Mouse (Mus musculus): ENCODE data around the gene Mfng. TPM values are rescaled to one million over a fixed set of nuclear protein-coding genes. Genes with fewer than 3 reads are reported as not detected.

The Mfng gene
- polyA plus RNA-seq, 1 experiment, result 15.7 TPM

DNA sequence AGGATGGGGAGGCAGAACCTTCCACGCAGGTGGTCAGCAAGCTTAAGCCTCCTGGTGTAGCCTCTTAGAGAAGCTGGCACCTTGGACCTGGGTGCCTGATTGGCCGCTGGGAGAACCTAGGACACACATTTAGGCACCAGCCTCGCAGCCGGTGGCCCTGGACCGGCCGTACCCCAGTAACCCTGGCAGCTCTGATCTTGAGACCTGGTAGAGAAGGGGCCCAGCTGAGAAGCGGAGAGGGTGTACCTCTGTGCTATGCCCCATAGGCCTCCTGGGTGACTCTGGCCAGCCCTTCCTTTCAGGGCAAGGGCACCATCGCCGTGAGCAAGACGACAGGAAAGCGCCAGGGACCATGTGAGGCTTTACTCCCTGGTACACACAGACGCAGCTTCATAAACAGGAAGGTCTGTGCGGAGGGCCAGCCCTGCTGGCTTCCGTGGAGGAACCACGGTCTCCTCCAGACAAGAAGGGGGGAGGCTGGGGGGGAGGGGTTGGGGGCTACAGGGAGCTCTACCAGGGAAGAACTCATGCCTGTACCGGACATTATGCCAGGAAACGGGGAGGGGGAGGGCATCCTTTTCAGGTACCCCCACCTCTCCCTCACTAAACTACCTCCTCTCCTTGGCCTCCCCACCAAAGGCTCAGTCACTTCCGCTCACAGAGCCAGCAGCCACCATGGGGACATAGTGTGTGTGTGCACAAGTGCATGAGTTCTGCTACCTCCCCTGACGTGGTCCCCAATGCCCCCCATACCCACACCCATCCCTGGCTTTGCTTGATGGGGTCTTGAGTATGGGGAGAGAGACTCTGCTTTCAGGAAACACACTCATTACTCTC lies 1.5 kb downstream of the Mfng start:
- TF ChIP-seq POLR2A (IDR thresholded peaks at IDR 0.05; ENCODE audit: low read depth, low read length) (no peak), CTCF (conservative IDR thresholded peaks at IDR 0.05; ENCODE audit: insufficient read depth, insufficient read length, low read depth, low read length) (no peak)
- Histone ChIP-seq H3K27ac (ENCODE audit: insufficient read depth, low read depth, low read length) (peak overlapping the region; percentile 86), H3K27me3 (replicated peaks; ENCODE audit: control insufficient read depth, insufficient read depth, low read length) (no peaks in the 10 kb centered on the region), H3K36me3 (ENCODE audit: control insufficient read depth, insufficient read depth, low read length) (peaks cover 1% of the 10 kb centered on the region; the same call in 1 of the 2 replicates), H3K4me1 (ENCODE audit: control insufficient read depth, insufficient read depth, low read length) (no peaks in the 10 kb centered on the region), H3K4me3 (ENCODE audit: insufficient read depth, low read depth, low read length) (peak overlapping the region; percentile 29)
- WGBS, result 59% methylated on average over 19 of the region's 19 CpGs
- peak; percentile 76 for DNase-seq

DNA sequence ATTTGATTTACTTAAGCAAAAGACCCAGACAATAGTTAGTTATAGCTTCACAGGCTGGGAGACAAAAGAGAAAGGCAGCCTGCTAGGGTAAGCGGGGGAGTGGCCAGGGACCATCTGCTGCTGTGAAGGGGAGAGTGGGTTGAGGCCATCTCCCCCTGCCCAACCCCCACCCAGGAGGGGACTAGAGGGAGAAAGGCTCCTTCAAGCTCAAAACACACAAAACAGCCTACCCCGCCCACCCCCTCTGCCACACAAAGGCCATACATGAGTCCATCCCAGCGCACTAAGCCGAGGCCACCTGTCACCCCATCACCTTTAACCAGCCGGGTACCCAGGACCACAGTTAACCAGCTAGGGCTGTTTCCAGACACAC lies 2.3 kb downstream of the Mfng start:
- no peak for TF ChIP-seq POLR2A (IDR thresholded peaks at IDR 0.05; ENCODE audit: low read depth, low read length)
- TF ChIP-seq CTCF (conservative IDR thresholded peaks at IDR 0.05; ENCODE audit: insufficient read depth, insufficient read length, low read depth, low read length), result no peak
- no peaks in the 10 kb centered on the region for H3K27me3 ChIP-seq (replicated peaks; ENCODE audit: control insufficient read depth, insufficient read depth, low read length)
- H3K4me3 ChIP-seq (ENCODE audit: insufficient read depth, low read depth, low read length), result peak overlapping the region; percentile 29
- 49% methylated on average over 5 of the region's 5 CpGs for WGBS
- no peaks in the 10 kb centered on the region for H3K4me1 ChIP-seq (ENCODE audit: control insufficient read depth, insufficient read depth, low read length)
- H3K36me3 ChIP-seq (ENCODE audit: control insufficient read depth, insufficient read depth, low read length), result no peaks in the 10 kb centered on the region
- DNase-seq, result no peak
- H3K27ac ChIP-seq (ENCODE audit: insufficient read depth, low read depth, low read length), result peak overlapping the region; percentile 74

DNA sequence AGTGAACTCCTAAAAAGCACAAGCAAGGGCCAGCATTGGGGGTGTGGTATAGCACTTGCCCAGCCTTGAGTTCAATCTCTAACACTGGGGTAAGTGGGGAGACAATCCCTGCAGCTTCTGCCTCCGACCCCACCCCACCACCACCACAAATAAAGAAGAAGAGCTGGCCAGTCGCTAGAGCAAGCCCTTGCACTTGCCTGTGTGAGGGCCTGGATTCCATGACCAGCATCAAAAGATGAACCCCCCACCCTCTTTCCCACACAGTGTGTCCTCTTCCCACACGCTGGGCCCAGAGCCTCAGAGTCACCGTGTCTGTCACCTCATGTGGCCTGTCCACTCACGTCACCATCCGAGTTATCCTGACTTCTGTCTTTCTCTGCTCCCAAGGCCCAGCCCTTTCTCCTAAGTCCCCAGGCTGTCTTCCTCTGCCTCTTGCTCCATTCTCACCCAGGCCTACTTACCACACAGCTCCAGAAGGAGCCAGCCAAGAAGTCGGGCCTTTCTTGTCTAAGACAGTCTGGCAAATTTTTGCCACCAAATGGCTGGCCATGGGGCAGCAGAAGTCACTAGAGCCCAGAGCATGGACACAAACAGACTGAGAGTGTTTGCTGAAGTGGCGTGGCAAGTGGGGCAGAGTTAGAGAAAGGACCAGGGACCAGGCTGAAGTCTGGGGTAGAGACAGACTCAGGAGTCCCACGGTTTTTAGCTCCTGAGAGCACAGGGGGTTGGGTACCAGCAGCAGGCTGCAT lies 2.9 kb downstream of the Mfng start:
- no peak for DNase-seq
- no peak overlapping the region for H3K27ac ChIP-seq (ENCODE audit: insufficient read depth, low read depth, low read length)
- H3K27me3 ChIP-seq (replicated peaks; ENCODE audit: control insufficient read depth, insufficient read depth, low read length), result no peaks in the 10 kb centered on the region
- 51% methylated on average over 9 of the region's 9 CpGs for WGBS
- no peak overlapping the region for H3K4me3 ChIP-seq (ENCODE audit: insufficient read depth, low read depth, low read length)
- no peaks in the 10 kb centered on the region for H3K36me3 ChIP-seq (ENCODE audit: control insufficient read depth, insufficient read depth, low read length)
- H3K4me1 ChIP-seq (ENCODE audit: control insufficient read depth, insufficient read depth, low read length), result no peaks in the 10 kb centered on the region
- TF ChIP-seq POLR2A (IDR thresholded peaks at IDR 0.05; ENCODE audit: low read depth, low read length) (no peak), CTCF (conservative IDR thresholded peaks at IDR 0.05; ENCODE audit: insufficient read depth, insufficient read length, low read depth, low read length) (no peak)

GRCm38 (mm10) chr15:78769064-78769463 lies 4.2 kb downstream of the Mfng start:
- no peak for TF ChIP-seq CTCF (conservative IDR thresholded peaks at IDR 0.05; ENCODE audit: insufficient read depth, insufficient read length, low read depth, low read length)
- no peak for TF ChIP-seq POLR2A (IDR thresholded peaks at IDR 0.05; ENCODE audit: low read depth, low read length)
- Histone ChIP-seq H3K4me1 (ENCODE audit: control insufficient read depth, insufficient read depth, low read length) (no peaks in the 10 kb centered on the region), H3K4me3 (ENCODE audit: insufficient read depth, low read depth, low read length) (no peak overlapping the region), H3K27me3 (replicated peaks; ENCODE audit: control insufficient read depth, insufficient read depth, low read length) (no peaks in the 10 kb centered on the region), H3K36me3 (ENCODE audit: control insufficient read depth, insufficient read depth, low read length) (no peaks in the 10 kb centered on the region), H3K27ac (ENCODE audit: insufficient read depth, low read depth, low read length) (no peak overlapping the region)
- 93% methylated on average over 4 of the region's 4 CpGs for WGBS
- DNase-seq, result no peak

DNA sequence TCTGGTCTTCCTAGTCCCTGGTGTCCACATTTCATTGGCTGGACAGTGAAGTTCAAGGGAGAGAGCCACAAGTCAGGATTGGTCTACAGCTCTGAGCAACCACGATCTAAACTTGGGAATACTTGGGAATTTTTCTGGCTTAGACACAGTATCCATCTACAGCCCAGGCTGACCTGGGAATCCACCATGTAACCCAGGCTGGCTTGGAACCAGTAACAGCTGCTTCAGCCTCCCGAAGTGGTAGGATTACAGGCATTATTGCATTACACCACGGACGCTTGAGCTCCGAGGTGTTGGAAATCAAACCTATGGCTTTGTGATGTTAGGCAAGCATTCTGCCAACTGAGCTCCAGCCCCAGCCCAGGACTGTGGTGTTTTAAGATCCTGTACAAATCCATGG lies 9.6 kb downstream of the Mfng start:
- no peak overlapping the region for H3K27ac ChIP-seq (ENCODE audit: insufficient read depth, low read depth, low read length)
- TF ChIP-seq POLR2A (IDR thresholded peaks at IDR 0.05; ENCODE audit: low read depth, low read length), result no peak
- TF ChIP-seq CTCF (conservative IDR thresholded peaks at IDR 0.05; ENCODE audit: insufficient read depth, insufficient read length, low read depth, low read length), result no peak
- WGBS, result 56% methylated on average over 5 of the region's 5 CpGs

DNA sequence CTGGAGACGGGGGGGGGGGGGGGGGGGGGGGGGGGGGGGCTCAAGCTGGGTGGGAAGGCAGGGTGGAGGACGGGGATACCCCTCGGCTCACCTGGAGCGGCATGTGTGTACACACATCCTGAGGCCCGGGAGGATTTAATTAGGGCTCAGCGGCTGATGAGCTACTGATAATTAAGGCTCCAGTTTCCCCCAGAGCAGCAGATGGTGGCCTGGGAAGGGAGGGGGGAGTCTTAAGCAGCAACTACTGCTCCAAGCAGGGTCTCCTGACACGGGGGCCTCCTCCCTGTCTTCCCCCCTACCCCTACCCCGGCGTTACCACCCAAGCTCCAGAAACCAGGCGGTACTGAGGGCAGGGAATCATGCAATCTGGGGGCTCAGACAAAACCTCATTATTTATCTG lies 10.1 kb downstream of the Mfng start:
- H3K27ac ChIP-seq (ENCODE audit: insufficient read depth, low read depth, low read length), result no peak overlapping the region
- DNase-seq, result no peak
- no peaks in the 10 kb centered on the region for H3K36me3 ChIP-seq (ENCODE audit: control insufficient read depth, insufficient read depth, low read length)
- H3K27me3 ChIP-seq (replicated peaks; ENCODE audit: control insufficient read depth, insufficient read depth, low read length), result no peaks in the 10 kb centered on the region
- TF ChIP-seq POLR2A (IDR thresholded peaks at IDR 0.05; ENCODE audit: low read depth, low read length) (no peak), CTCF (conservative IDR thresholded peaks at IDR 0.05; ENCODE audit: insufficient read depth, insufficient read length, low read depth, low read length) (no peak)
- H3K4me3 ChIP-seq (ENCODE audit: insufficient read depth, low read depth, low read length), result no peak overlapping the region
- no peaks in the 10 kb centered on the region for H3K4me1 ChIP-seq (ENCODE audit: control insufficient read depth, insufficient read depth, low read length)
- 29% methylated on average over 9 of the region's 10 CpGs for WGBS

More for the DNA sequence above, 9.6 kb downstream of the Mfng start:
- no peaks in the 10 kb centered on the region for H3K36me3 ChIP-seq (ENCODE audit: control insufficient read depth, insufficient read depth, low read length)
- H3K4me3 ChIP-seq (ENCODE audit: insufficient read depth, low read depth, low read length), result no peak overlapping the region
- DNase-seq, result no peak
- H3K4me1 ChIP-seq (ENCODE audit: control insufficient read depth, insufficient read depth, low read length), result no peaks in the 10 kb centered on the region
- H3K27me3 ChIP-seq (replicated peaks; ENCODE audit: control insufficient read depth, insufficient read depth, low read length), result no peaks in the 10 kb centered on the region

DNA sequence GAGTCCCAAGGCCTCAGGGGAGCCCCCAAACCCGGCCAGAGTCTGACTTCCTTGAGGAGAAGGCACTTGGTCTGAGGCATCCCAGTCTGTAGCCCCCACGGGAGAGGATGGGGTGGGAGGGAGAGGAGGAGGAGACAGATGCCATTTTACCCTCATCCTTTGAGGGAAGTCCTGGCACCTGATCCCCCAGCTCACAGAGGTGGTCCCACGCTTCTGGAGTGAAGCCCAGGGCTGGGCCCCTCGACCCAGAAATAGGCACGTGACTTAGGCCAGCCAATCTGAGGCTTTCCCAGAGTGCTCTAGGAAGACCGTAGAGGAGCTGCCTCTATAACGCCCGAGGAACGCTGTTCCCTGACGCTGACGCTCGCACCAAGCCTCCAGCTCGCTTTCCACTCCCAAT lies 12.2 kb downstream of the Mfng start:
- no peak for TF ChIP-seq CTCF (conservative IDR thresholded peaks at IDR 0.05; ENCODE audit: insufficient read depth, insufficient read length, low read depth, low read length)
- no peak for TF ChIP-seq POLR2A (IDR thresholded peaks at IDR 0.05; ENCODE audit: low read depth, low read length)
- Histone ChIP-seq H3K27ac (ENCODE audit: insufficient read depth, low read depth, low read length) (no peak overlapping the region), H3K36me3 (ENCODE audit: control insufficient read depth, insufficient read depth, low read length) (no peaks in the 10 kb centered on the region), H3K4me3 (ENCODE audit: insufficient read depth, low read depth, low read length) (no peak overlapping the region), H3K27me3 (replicated peaks; ENCODE audit: control insufficient read depth, insufficient read depth, low read length) (no peaks in the 10 kb centered on the region), H3K4me1 (ENCODE audit: control insufficient read depth, insufficient read depth, low read length) (peaks cover 5% of the 10 kb centered on the region; the same call in 1 of the 2 replicates)
- DNase-seq, result no peak
- 82% methylated on average over 13 of the region's 13 CpGs for WGBS

Measured in kidney, adult 2 months (tissue).